Mouse (Mus musculus) midbrain, embryonic 12.5 days (tissue): ENCODE data around the gene Tm9sf2. TPM values are rescaled to one million over a fixed set of nuclear protein-coding genes. Genes with fewer than 3 reads are reported as not detected.

ENCODE experiments used
- ATAC-seq: fragments of 200-750 bp; cut with Nextera tagmentation; 2 replicates; pipeline ENCODE4 v1.8.0; 2017; ENCODE audit warnings: low read depth, moderate TSS enrichment, moderate library complexity; ENCODE audit not compliant: low FRiP score
- H3K27ac ChIP-seq: fragments of 300-500 bp; sonication (generic); replicated peaks from 2 replicates; pipeline ENCODE4 v1.5.1; 2016; ENCODE audit warnings: mild to moderate bottlenecking
- H3K27me3 ChIP-seq: fragments of 300-500 bp; sonication (generic); 2 replicates; pipeline ENCODE4 v1.6.1; 2016; ENCODE audit warnings: mild to moderate bottlenecking
- H3K36me3 ChIP-seq: fragments of 300-500 bp; sonication (generic); 2 replicates; pipeline ENCODE4 v1.6.1; 2016
- H3K4me1 ChIP-seq: fragments of 300-500 bp; sonication (generic); 2 replicates; pipeline ENCODE4 v1.6.1; 2016
- H3K4me2 ChIP-seq: fragments of 300-500 bp; sonication (generic); replicated peaks from 2 replicates; pipeline ENCODE4 v1.6.1; 2016; ENCODE audit warnings: mild to moderate bottlenecking, moderate library complexity
- H3K4me3 ChIP-seq: fragments of 300-500 bp; sonication (generic); 2 replicates; pipeline ENCODE4 v1.5.1; 2016; ENCODE audit warnings: mild to moderate bottlenecking
- H3K9ac ChIP-seq: fragments of 300-500 bp; sonication (generic); replicated peaks from 2 replicates; pipeline ENCODE4 v1.6.1; 2016; ENCODE audit warnings: mild to moderate bottlenecking, moderate library complexity
- H3K9me3 ChIP-seq: fragments of 300-500 bp; sonication (generic); 2 replicates; pipeline ENCODE4 v1.6.1; 2016; ENCODE audit warnings: mild to moderate bottlenecking
- WGBS: fragments of 180-500 bp; shearing (Covaris S2); methylation state at CpG from one replicate; pipeline ENCODE4 v1.1.7; 2016; 5-methylcytosine and 5-hydroxymethylcytosine counted together
- polyA plus RNA-seq: library from polyadenylated mRNA; unstranded; fragments of >200 nt; fragmentation: Nextera tagmentation; extraction: Ambion mirVana; gene quantifications from 2 replicates; pipeline ENCODE4 v1.2.1, GENCODE M21; 2016

Gene Tm9sf2
- polyA plus RNA-seq, 1 experiment from 2014 or later = 120 TPM

GRCm38 (mm10) chr14:122183974-122184373 is 77.1 kb downstream of the Tm9sf2 start:
- H3K27ac ChIP-seq = no peak overlapping the region
- no peak overlapping the region for H3K9ac ChIP-seq
- H3K4me1 ChIP-seq = peaks cover 5% of the 10 kb centered on the region; the same call in 1 of the 2 replicates
- no peaks in the 10 kb centered on the region for H3K36me3 ChIP-seq
- ATAC-seq = no peak
- no peaks in the 10 kb centered on the region for H3K9me3 ChIP-seq
- 88% methylated on average over 11 of the region's 11 CpGs for WGBS
- no peaks in the 10 kb centered on the region for H3K27me3 ChIP-seq
- no peak overlapping the region for H3K4me2 ChIP-seq
- no peak overlapping the region for H3K4me3 ChIP-seq

- no peaks in the 10 kb centered on the region for H3K36me3 ChIP-seq
- WGBS = 88% methylated on average over 5 of the region's 5 CpGs
- ATAC-seq = no peak
These were observed 81.4 kb downstream of the Tm9sf2 start for GRCm38 (mm10) chr14:122188250-122188649.

GRCm38 (mm10) chr14:122189901-122190300 is 83.1 kb downstream of the Tm9sf2 start:
- Histone ChIP-seq H3K27me3 (no peaks in the 10 kb centered on the region), H3K27ac (no peak overlapping the region), H3K9ac (no peak overlapping the region), H3K36me3 (no peaks in the 10 kb centered on the region), H3K9me3 (no peaks in the 10 kb centered on the region), H3K4me3 (no peak overlapping the region), H3K4me2 (no peak overlapping the region), H3K4me1 (no peaks in the 10 kb centered on the region)
- ATAC-seq = no peak
- WGBS = 77% methylated on average over 5 of the region's 5 CpGs

More at GRCm38 (mm10) chr14:122188250-122188649, 81.4 kb downstream of the Tm9sf2 start:
- Histone ChIP-seq H3K9ac (no peak overlapping the region), H3K27me3 (no peaks in the 10 kb centered on the region), H3K9me3 (no peaks in the 10 kb centered on the region), H3K4me2 (no peak overlapping the region), H3K4me1 (no peaks in the 10 kb centered on the region), H3K27ac (no peak overlapping the region), H3K4me3 (no peak overlapping the region)

GRCm38 (mm10) chr14:122190527-122190926 is 83.7 kb downstream of the Tm9sf2 start:
- 25% methylated on average over 2 of the region's 2 CpGs for WGBS
- no peak overlapping the region for H3K4me2 ChIP-seq
- no peaks in the 10 kb centered on the region for H3K4me1 ChIP-seq
- no peaks in the 10 kb centered on the region for H3K36me3 ChIP-seq
- H3K27me3 ChIP-seq = no peaks in the 10 kb centered on the region
- no peak overlapping the region for H3K27ac ChIP-seq
- H3K9me3 ChIP-seq = no peaks in the 10 kb centered on the region
- no peak overlapping the region for H3K9ac ChIP-seq
- no peak for ATAC-seq
- H3K4me3 ChIP-seq = no peak overlapping the region

- Histone ChIP-seq H3K27me3 (no peaks in the 10 kb centered on the region), H3K4me3 (no peak overlapping the region), H3K4me2 (no peak overlapping the region), H3K4me1 (no peaks in the 10 kb centered on the region), H3K9me3 (no peaks in the 10 kb centered on the region), H3K36me3 (no peaks in the 10 kb centered on the region), H3K9ac (no peak overlapping the region), H3K27ac (no peak overlapping the region)
- ATAC-seq = peak; percentile 76
- WGBS = 17% methylated on average over 7 of the region's 7 CpGs
These were observed 84.2 kb downstream of the Tm9sf2 start for GRCm38 (mm10) chr14:122190941-122191510.

- Histone ChIP-seq H3K9ac (no peak overlapping the region), H3K4me2 (no peak overlapping the region), H3K4me1 (no peaks in the 10 kb centered on the region), H3K9me3 (0 out of 2 replicates have a peak, but pooled peaks cover 6% of the 10 kb centered on the region), H3K36me3 (no peaks in the 10 kb centered on the region), H3K27me3 (no peaks in the 10 kb centered on the region), H3K27ac (no peak overlapping the region), H3K4me3 (no peak overlapping the region)
- WGBS = 96% methylated on average over 8 of the region's 8 CpGs
- no peak for ATAC-seq
These were observed 87.8 kb downstream of the Tm9sf2 start for GRCm38 (mm10) chr14:122194630-122195029.

GRCm38 (mm10) chr14:122196851-122197250 is 90.0 kb downstream of the Tm9sf2 start:
- H3K36me3 ChIP-seq = no peaks in the 10 kb centered on the region
- H3K9ac ChIP-seq = no peak overlapping the region
- H3K9me3 ChIP-seq = 0 out of 2 replicates have a peak, but pooled peaks cover 6% of the 10 kb centered on the region
- H3K27ac ChIP-seq = no peak overlapping the region
- ATAC-seq = no peak
- H3K4me1 ChIP-seq = no peaks in the 10 kb centered on the region
- no peak overlapping the region for H3K4me2 ChIP-seq
- H3K27me3 ChIP-seq = no peaks in the 10 kb centered on the region
- WGBS = 88% methylated on average over 6 of the region's 6 CpGs
- H3K4me3 ChIP-seq = no peak overlapping the region

- Histone ChIP-seq H3K9me3 (0 out of 2 replicates have a peak, but pooled peaks cover 6% of the 10 kb centered on the region), H3K4me1 (no peaks in the 10 kb centered on the region), H3K4me2 (no peak overlapping the region), H3K27me3 (no peaks in the 10 kb centered on the region), H3K36me3 (no peaks in the 10 kb centered on the region), H3K9ac (no peak overlapping the region), H3K4me3 (no peak overlapping the region), H3K27ac (no peak overlapping the region)
- no peak for ATAC-seq
- whole genome bisulfite sequencing = 81% methylated on average over 14 of the region's 14 CpGs
These were observed 93.5 kb downstream of the Tm9sf2 start for GRCm38 (mm10) chr14:122200247-122200885.

GRCm38 (mm10) chr14:122209177-122209576 is 102.3 kb downstream of the Tm9sf2 start:
- no peak overlapping the region for H3K4me3 ChIP-seq
- H3K9me3 ChIP-seq = 0 out of 2 replicates have a peak, but pooled peaks cover 3% of the 10 kb centered on the region
- no peaks in the 10 kb centered on the region for H3K4me1 ChIP-seq
- H3K36me3 ChIP-seq = no peaks in the 10 kb centered on the region
- no peaks in the 10 kb centered on the region for H3K27me3 ChIP-seq
- 86% methylated on average over 5 of the region's 5 CpGs for WGBS
- H3K4me2 ChIP-seq = no peak overlapping the region
- ATAC-seq = no peak
- no peak overlapping the region for H3K27ac ChIP-seq
- H3K9ac ChIP-seq = no peak overlapping the region

Other genes starting within 250 kb of the Tm9sf2 start
- 58.9 and 59.2 TPM in 2 replicates for gene Ubac2, start 228.4 kb upstream of the Tm9sf2 start, polyA plus RNA-seq
- 0.23 and 0.35 TPM in 2 replicates for gene Gpr18, start 191.3 kb upstream of the Tm9sf2 start, polyA plus RNA-seq
- 1.2 TPM in 2 replicates for gene Gpr183, start 141.8 kb upstream of the Tm9sf2 start, polyA plus RNA-seq
- gene Timm8a2, start 72.4 kb upstream of the Tm9sf2 start, polyA plus RNA-seq = not detected in 2 replicates
- 19.4 and 34.6 TPM in 2 replicates for gene Clybl, start 74.7 kb downstream of the Tm9sf2 start, polyA plus RNA-seq